Mouse (Mus musculus) lung, postnatal 0 days (tissue): ENCODE results near the gene Capn7. TPM values are rescaled to one million over a fixed set of nuclear protein-coding genes. Genes with fewer than 3 reads are reported as not detected.
A peak's percentile ranks its signal among the peaks of the same experiment; 100 is the strongest.

ENCODE experiments used
- ATAC-seq: fragments of 200-750 bp; cut with Nextera tagmentation; 2 replicates; pipeline ENCODE4 v1.8.0; 2017; ENCODE audit warnings: moderate library complexity
- DNase-seq: peaks from one replicate; pipeline ENCODE4 v3.0.0-alpha.2; 2016; ENCODE audit warnings: low spot score
- H3K27ac ChIP-seq: fragments of 300-500 bp; sonication (generic); 2 replicates; pipeline ENCODE4 v1.5.1; 2014; ENCODE audit warnings: antibody characterized with exemption, mild to moderate bottlenecking, low read length, mixed read lengths
- H3K27me3 ChIP-seq: fragments of 300-500 bp; sonication (generic); replicated peaks from 2 replicates; pipeline ENCODE4 v1.6.1; 2014; ENCODE audit warnings: low read length, mixed read lengths; ENCODE audit not compliant: insufficient read depth
- H3K36me3 ChIP-seq: fragments of 300-500 bp; sonication (generic); 2 replicates; pipeline ENCODE4 v1.6.1; 2014; ENCODE audit warnings: low read length, mixed read lengths; ENCODE audit not compliant: insufficient read depth
- H3K4me1 ChIP-seq: fragments of 300-500 bp; sonication (generic); 2 replicates; pipeline ENCODE4 v1.6.1; 2014; ENCODE audit warnings: antibody characterized with exemption, low read depth, low read length, mixed read lengths; ENCODE audit not compliant: insufficient read depth
- H3K4me2 ChIP-seq: fragments of 300-500 bp; sonication (generic); replicated peaks from 2 replicates; pipeline ENCODE4 v1.6.1; 2014; ENCODE audit warnings: low read depth, mild to moderate bottlenecking, low read length, moderate library complexity, mixed read lengths
- H3K4me3 ChIP-seq: fragments of 300-500 bp; sonication (generic); 2 replicates; pipeline ENCODE4 v1.5.1; 2014; ENCODE audit warnings: low read depth, low read length
- H3K9ac ChIP-seq: fragments of 300-500 bp; sonication (generic); replicated peaks from 2 replicates; pipeline ENCODE4 v1.6.1; 2014; ENCODE audit warnings: low read depth, mild to moderate bottlenecking
- H3K9me3 ChIP-seq: fragments of 300-500 bp; sonication (generic); 2 replicates; pipeline ENCODE4 v1.6.1; 2016; ENCODE audit warnings: low read length, mixed read lengths
- CTCF ChIP-seq: IDR thresholded peaks from 2 replicates; pipeline ENCODE4 v1.5.1; 2016; ENCODE audit warnings: antibody characterized with exemption, mild to moderate bottlenecking
- EP300 ChIP-seq: IDR thresholded peaks from 2 replicates; pipeline ENCODE4 v1.6.1; 2016; ENCODE audit warnings: antibody characterized with exemption, mild to moderate bottlenecking, control low read depth
- WGBS: fragments of 180-500 bp; shearing (Covaris S2); extraction: QIAGEN DNeasy Blood & Tissue Kit; methylation state at CpG from one replicate; pipeline ENCODE4 v1.1.7; 2014; 5-methylcytosine and 5-hydroxymethylcytosine counted together
- polyA plus RNA-seq: library from polyadenylated mRNA; unstranded; fragments of >200 nt; fragmentation: Nextera tagmentation; extraction: Ambion mirVana; gene quantifications from 2 replicates; pipeline ENCODE4 v1.2.1, GENCODE M21; 2015

The Capn7 gene
- polyA plus RNA-seq, 1 experiment from 2014 or later, result 23.1 TPM

GRCm38 (mm10) chr14:31385977-31386697, 49.7 kb downstream of the Capn7 start:
- peak overlapping the region; percentile 76 for H3K27ac ChIP-seq
- TF ChIP-seq EP300 (no peak), CTCF (peak; percentile 98)
- no peak overlapping the region for H3K4me3 ChIP-seq
- WGBS, result 37% methylated on average over 13 of the region's 13 CpGs
- peaks cover 6% of the 10 kb centered on the region; the same call in 1 of the 2 replicates for H3K27me3 ChIP-seq
- H3K36me3 ChIP-seq, result no peaks in the 10 kb centered on the region
- H3K9me3 ChIP-seq, result no peaks in the 10 kb centered on the region
- H3K4me2 ChIP-seq, result no peak overlapping the region
- H3K4me1 ChIP-seq, result 0 out of 2 replicates have a peak, but pooled peaks cover 4% of the 10 kb centered on the region
- peak; percentile 95 for DNase-seq
- ATAC-seq, result peak; percentile 91
- no peak overlapping the region for H3K9ac ChIP-seq

- Histone ChIP-seq H3K9ac (no peak overlapping the region), H3K9me3 (no peaks in the 10 kb centered on the region), H3K36me3 (no peaks in the 10 kb centered on the region), H3K4me1 (0 out of 2 replicates have a peak, but pooled peaks cover 4% of the 10 kb centered on the region), H3K4me2 (no peak overlapping the region), H3K4me3 (no peak overlapping the region), H3K27me3 (peaks cover 6% of the 10 kb centered on the region; the same call in 1 of the 2 replicates), H3K27ac (peak overlapping the region; percentile 32; the same call in 1 of the 2 replicates)
- ATAC-seq (no peak), DNase-seq (no peak)
- WGBS, result 51% methylated on average over 11 of the region's 11 CpGs
- TF ChIP-seq EP300 (no peak), CTCF (no peak)
Measured at GRCm38 (mm10) chr14:31387301-31387981, 51.0 kb downstream of the Capn7 start.

- H3K9me3 ChIP-seq, result no peaks in the 10 kb centered on the region
- ATAC-seq (no peak), DNase-seq (no peak)
- no peaks in the 10 kb centered on the region for H3K36me3 ChIP-seq
- no peak for TF ChIP-seq EP300
- no peak for TF ChIP-seq CTCF
- peaks cover 6% of the 10 kb centered on the region; the same call in 1 of the 2 replicates for H3K27me3 ChIP-seq
- H3K9ac ChIP-seq, result no peak overlapping the region
- H3K4me3 ChIP-seq, result no peak overlapping the region
- peak overlapping the region; percentile 32; the same call in 1 of the 2 replicates for H3K27ac ChIP-seq
- H3K4me1 ChIP-seq, result peaks cover 8% of the 10 kb centered on the region; the same call in 1 of the 2 replicates
- no peak overlapping the region for H3K4me2 ChIP-seq
- 58% methylated on average over 13 of the region's 13 CpGs for WGBS
Measured at GRCm38 (mm10) chr14:31388086-31388872, 51.8 kb downstream of the Capn7 start.

- H3K4me3 ChIP-seq, result no peak overlapping the region
- no peak overlapping the region for H3K4me2 ChIP-seq
- H3K9me3 ChIP-seq, result no peaks in the 10 kb centered on the region
- DNase-seq (peak; percentile 23), ATAC-seq (no peak)
- H3K4me1 ChIP-seq, result peaks cover 10% of the 10 kb centered on the region; the same call in 1 of the 2 replicates
- H3K9ac ChIP-seq, result no peak overlapping the region
- TF ChIP-seq CTCF (no peak), EP300 (no peak)
- H3K27ac ChIP-seq, result no peak overlapping the region
- 87% methylated on average over 8 of the region's 8 CpGs for WGBS
- no peaks in the 10 kb centered on the region for H3K36me3 ChIP-seq
- peaks cover 6% of the 10 kb centered on the region; the same call in 1 of the 2 replicates for H3K27me3 ChIP-seq
Measured at GRCm38 (mm10) chr14:31389421-31390147, 53.1 kb downstream of the Capn7 start.

- no peak overlapping the region for H3K4me3 ChIP-seq
- H3K4me1 ChIP-seq, result peaks cover 6% of the 10 kb centered on the region; the same call in 1 of the 2 replicates
- no peaks in the 10 kb centered on the region for H3K36me3 ChIP-seq
- peak overlapping the region; percentile 61 for H3K27ac ChIP-seq
- no peak overlapping the region for H3K9ac ChIP-seq
- H3K4me2 ChIP-seq, result no peak overlapping the region
- no peaks in the 10 kb centered on the region for H3K9me3 ChIP-seq
- no peak for ATAC-seq
- TF ChIP-seq CTCF, result no peak
- TF ChIP-seq EP300, result no peak
- H3K27me3 ChIP-seq, result peaks cover 6% of the 10 kb centered on the region; the same call in 1 of the 2 replicates
- 61% methylated on average over 5 of the region's 5 CpGs for WGBS
- no peak for DNase-seq
Measured at GRCm38 (mm10) chr14:31392300-31392699, 55.9 kb downstream of the Capn7 start.
